Mouse (Mus musculus) lung, adult 10 weeks (tissue): ENCODE data around the gene Pdzd2. TPM values are rescaled to one million over a fixed set of nuclear protein-coding genes. Genes with fewer than 3 reads are reported as not detected.

Experiments used
- polyA plus RNA-seq: library from polyadenylated mRNA; stranded (reverse); fragments of 350-450 nt; fragmentation: Illumina TruSeq; extraction: RNeasy Lipid Tissue Mini Kit (QIAGEN cat#74804); gene quantifications from one replicate; pipeline ENCODE4 v1.2.3, GENCODE M21; 2014; ENCODE audit warnings: low read depth, low replicate concordance; ENCODE audit not compliant: insufficient read depth

The Pdzd2 gene
- polyA plus RNA-seq = 33.8 TPM

GRCm38 (mm10) chr15:12739277-12740247 lies at the start of gene Pdzd2:
Gene Pdzd2, minus strand, starts transcription at chr15:12739924.

GRCm38 (mm10) chr15:12321788-12322621 lies 417.7 kb downstream of the Pdzd2 start, which contains the start of gene 1810049J17Rik:
Gene 1810049J17Rik, minus strand, starts transcription at chr15:12321899.

GRCm38 (mm10) chr15:12321091-12321787 lies 418.5 kb downstream of the Pdzd2 start, which contains the start of gene Golph3:
Gene Golph3, plus strand, starts transcription at chr15:12321450.

Other genes with a start within 250 kb of the Pdzd2 start
- 6.8 TPM for gene 6030458C11Rik, start 84.7 kb upstream of the Pdzd2 start, polyA plus RNA-seq
- gene Drosha, start 84.9 kb upstream of the Pdzd2 start, polyA plus RNA-seq = 8.4 TPM